Comparison of ENCODE assay signal across 22 mouse cellular contexts in genomic region chr12:65552230-65552629, GRCm38 (mm10).
"Had no signal": no experiment of that assay in that cellular context is flagged by ENCODE, and none has a peak within 500 bp of the region (broad histone marks: within the 10 kb centered on the region; RNA-seq: fewer than 3 reads in every experiment).

No protein-coding gene starts in this region.

- H3K4me2 ChIP-seq: limb, embryonic 13.5 days; liver, embryonic 12.5 days; liver, embryonic 15.5 days; lung, embryonic 15.5 days; stomach, embryonic 15.5 days had no signal

- H3K27me3 ChIP-seq: limb, embryonic 13.5 days; liver, embryonic 12.5 days; liver, embryonic 15.5 days; lung, embryonic 15.5 days; megakaryocyte, embryonic 14.5 days; stomach, embryonic 15.5 days had no signal

- H3K9me3 ChIP-seq: limb, embryonic 10.5 days; limb, embryonic 13.5 days; liver, embryonic 12.5 days; liver, embryonic 15.5 days; lung, embryonic 15.5 days; megakaryocyte, embryonic 14.5 days; stomach, embryonic 15.5 days had no signal

- ATAC-seq: intestine, postnatal 0 days; liver, embryonic 12.5 days; midbrain, embryonic 16.5 days had no signal

- H3K4me3 ChIP-seq: layer of hippocampus, adult 2 months; limb, embryonic 10.5 days; limb, embryonic 13.5 days; liver, embryonic 12.5 days; liver, embryonic 15.5 days; lung, embryonic 15.5 days; megakaryocyte, embryonic 14.5 days; myocyte; stomach, embryonic 15.5 days had no signal

- H3K9ac ChIP-seq: limb, embryonic 13.5 days; liver, embryonic 12.5 days; liver, embryonic 15.5 days; lung, embryonic 15.5 days; stomach, embryonic 15.5 days had no signal

- DNase-seq: kidney, adult 2 months; kidney, postnatal 25 days; layer of hippocampus, adult 9-11 months; liver; lung, adult 18-20 months; lung, postnatal 10 days; lung, postnatal 36 days; right cerebral cortex, postnatal 25 days; spleen, adult 18-20 months; thymus, postnatal 25 days had no signal

- H3K36me3 ChIP-seq: limb, embryonic 10.5 days; limb, embryonic 13.5 days; liver, embryonic 12.5 days; liver, embryonic 15.5 days; lung, embryonic 15.5 days; stomach, embryonic 15.5 days had no signal

- H3K4me1 ChIP-seq: limb, embryonic 10.5 days; limb, embryonic 13.5 days; liver, embryonic 12.5 days; liver, embryonic 15.5 days; lung, embryonic 15.5 days; megakaryocyte, embryonic 14.5 days; stomach, embryonic 15.5 days had no signal

- H3K27ac ChIP-seq: kidney, postnatal 0 days; layer of hippocampus, adult 2 months; limb, embryonic 10.5 days; limb, embryonic 13.5 days; liver, embryonic 12.5 days; liver, embryonic 15.5 days; lung, embryonic 15.5 days; stomach, embryonic 15.5 days had no signal
